Mouse (Mus musculus) lung, adult 2 months (tissue): Measurements from ENCODE around the gene Ermard.

Experiments used
- CTCF ChIP-seq: fragments of 200-500 bp; IDR thresholded peaks from 2 replicates; pipeline ENCODE4 v1.5.1; 2011; ENCODE audit warnings: mild to moderate bottlenecking, low read length, control low read depth; ENCODE audit not compliant: insufficient read depth
- POLR2A ChIP-seq: fragments of 200-500 bp; IDR thresholded peaks from 2 replicates; pipeline ENCODE4 v1.6.1; 2011; ENCODE audit warnings: low read depth, mild to moderate bottlenecking, control low read depth, low read length, borderline replicate concordance; ENCODE audit errors: extremely low read depth

GRCm38 (mm10) chr17:15066066-15066465, 25.1 kb downstream of the Ermard start:
- no peak for TF ChIP-seq CTCF
- TF ChIP-seq POLR2A: no peak
